In the genomic region with DNA sequence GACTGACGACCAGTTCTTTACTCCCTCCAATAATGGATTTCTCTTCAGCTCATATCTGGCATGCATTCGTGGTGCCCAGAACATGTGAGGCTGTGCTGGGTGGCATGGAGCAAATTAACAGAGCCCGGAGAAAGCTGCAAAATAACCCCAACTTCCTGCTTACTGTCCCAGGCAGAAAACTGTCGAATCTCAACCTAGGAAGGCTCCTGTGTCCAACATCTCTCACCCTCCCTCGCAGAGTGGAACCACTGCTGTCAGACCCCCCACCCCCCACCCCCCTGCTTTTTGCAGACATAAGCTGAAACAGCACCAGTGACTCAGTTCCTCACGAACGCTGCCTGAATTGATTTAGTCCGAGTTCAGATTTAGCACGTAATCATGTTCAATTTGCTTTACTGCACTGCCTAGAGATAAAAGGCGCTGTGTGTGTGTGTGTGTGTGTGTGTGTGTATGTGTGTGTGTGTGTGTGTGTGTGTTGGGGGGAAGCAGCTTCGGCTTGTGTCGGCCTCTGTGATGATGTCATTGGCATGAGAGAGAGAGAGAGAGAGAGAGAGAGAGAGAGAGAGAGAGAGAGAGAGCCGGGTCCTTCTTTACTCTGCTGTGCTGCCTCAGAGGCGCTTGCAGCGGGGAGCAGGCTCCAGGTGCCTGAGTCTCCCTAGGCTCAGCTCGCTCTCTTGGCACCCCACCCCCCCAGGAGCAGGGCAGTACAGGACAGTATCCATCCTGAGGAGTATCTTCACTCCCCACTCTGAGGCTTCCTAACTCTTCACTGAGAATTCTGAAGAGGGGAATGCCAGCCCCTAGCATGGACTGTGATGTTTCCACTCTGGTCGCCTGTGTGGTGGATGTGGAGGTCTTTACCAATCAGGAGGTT, we compare ENCODE assay signal across 8 mouse cellular contexts.
DNase-seq lines count a peak whose midpoint lies in the region; ATAC-seq and TF ChIP-seq lines count a peak whose summit lies in the region.

No protein-coding gene starts in this region.

- peak; percentile 78; the same call in 1 of the 2 replicates for ATAC-seq in embryonic facial prominence, embryonic 14.5 days (ENCODE audit: low read depth)
- ATAC-seq in intestine, embryonic 15.5 days = peak; percentile 84
- peak; percentile 89 for ATAC-seq in midbrain, embryonic 15.5 days (replicated peaks)

- no peaks in the 10 kb centered on the region for H3K27me3 ChIP-seq in embryonic facial prominence, embryonic 14.5 days (replicated peaks; ENCODE audit: control insufficient read depth, insufficient read depth, low read length)
- no peaks in the 10 kb centered on the region for H3K27me3 ChIP-seq in intestine, embryonic 15.5 days (replicated peaks)
- H3K27me3 ChIP-seq in midbrain, embryonic 15.5 days (replicated peaks) = no peaks in the 10 kb centered on the region

- no peaks in the 10 kb centered on the region for H3K36me3 ChIP-seq in embryonic facial prominence, embryonic 14.5 days (ENCODE audit: control insufficient read depth, insufficient read depth, low read length)
- no peaks in the 10 kb centered on the region for H3K36me3 ChIP-seq in intestine, embryonic 15.5 days
- H3K36me3 ChIP-seq in midbrain, embryonic 15.5 days (replicated peaks) = no peaks in the 10 kb centered on the region

- H3K9me3 ChIP-seq in embryonic facial prominence, embryonic 14.5 days (ENCODE audit: control insufficient read depth, low read length) = no peaks in the 10 kb centered on the region
- no peaks in the 10 kb centered on the region for H3K9me3 ChIP-seq in intestine, embryonic 15.5 days
- H3K9me3 ChIP-seq in midbrain, embryonic 15.5 days = no peaks in the 10 kb centered on the region

- DNase-seq in gastrocnemius, adult 2 months = no peak
- no peak for DNase-seq in gastrocnemius, postnatal 25 days
- DNase-seq in NIH3T3 (ENCODE audit: low read depth) = peak; percentile 66
- peak; percentile 38 for DNase-seq in embryonic facial prominence, embryonic 14.5 days (ENCODE audit: low spot score)
- DNase-seq in yolk sac, embryonic 10.5 days (ENCODE audit: low spot score) = no peak
- DNase-seq in ovary, adult 18-20 months (ENCODE audit: low spot score) = no peak

- H3K4me2 ChIP-seq in embryonic facial prominence, embryonic 14.5 days (ENCODE audit: low read depth, low read length) = peak overlapping the region; percentile 51
- peak overlapping the region; percentile 54 for H3K4me2 ChIP-seq in intestine, embryonic 15.5 days (replicated peaks)
- peak overlapping the region; percentile 66 for H3K4me2 ChIP-seq in midbrain, embryonic 15.5 days

- 0 out of 2 replicates have a peak overlapping the region, but pooled peaks have one; percentile 0 for H3K27ac ChIP-seq in gastrocnemius, adult 2 months
- peak overlapping the region; percentile 48; the same call in 1 of the 2 replicates for H3K27ac ChIP-seq in embryonic facial prominence, embryonic 14.5 days (replicated peaks; ENCODE audit: low read depth, low read length)
- H3K27ac ChIP-seq in intestine, embryonic 15.5 days = no peak overlapping the region
- peak overlapping the region; percentile 85 for H3K27ac ChIP-seq in midbrain, embryonic 15.5 days

- intact Hi-C loops in gastrocnemius, adult 2 months (cut with DNase I) = no loop called here

- TF ChIP-seq CTCF in gastrocnemius, adult 2 months (IDR thresholded peaks at IDR 0.05) = no peak

- WGBS in embryonic facial prominence, embryonic 14.5 days = 27% methylated on average over 14 of the region's 17 CpGs
- WGBS in intestine, embryonic 15.5 days = 23% methylated on average over 16 of the region's 17 CpGs
- 11% methylated on average over 15 of the region's 17 CpGs for WGBS in midbrain, embryonic 15.5 days

- H3K9ac ChIP-seq in embryonic facial prominence, embryonic 14.5 days (ENCODE audit: low read depth, low read length) = peak overlapping the region; percentile 54
- H3K9ac ChIP-seq in intestine, embryonic 15.5 days = no peak overlapping the region
- peak overlapping the region; percentile 48 for H3K9ac ChIP-seq in midbrain, embryonic 15.5 days

- H3K4me3 ChIP-seq in gastrocnemius, adult 2 months = peak overlapping the region; percentile 44
- peak overlapping the region; percentile 17 for H3K4me3 ChIP-seq in embryonic facial prominence, embryonic 14.5 days (ENCODE audit: low read depth, low read length)
- peak overlapping the region; percentile 9; the same call in 1 of the 2 replicates for H3K4me3 ChIP-seq in intestine, embryonic 15.5 days (replicated peaks)
- peak overlapping the region; percentile 43 for H3K4me3 ChIP-seq in midbrain, embryonic 15.5 days

- peaks cover 8% of the 10 kb centered on the region; the same call in 1 of the 2 replicates for H3K4me1 ChIP-seq in embryonic facial prominence, embryonic 14.5 days (ENCODE audit: control insufficient read depth, insufficient read depth, low read length)
- H3K4me1 ChIP-seq in intestine, embryonic 15.5 days (replicated peaks) = no peaks in the 10 kb centered on the region
- H3K4me1 ChIP-seq in midbrain, embryonic 15.5 days = peaks cover 26% of the 10 kb centered on the region

Comparison
In these comparisons a context has a peak if more than half of its experiments do, and no peak if none do; other contexts are left out.
1. DNase-seq: peak in NIH3T3 (single experiment) and embryonic facial prominence, embryonic 14.5 days (single experiment); none in gastrocnemius, adult 2 months (single experiment), gastrocnemius, postnatal 25 days (single experiment), yolk sac, embryonic 10.5 days (single experiment) and ovary, adult 18-20 months (single experiment).
2. Peak in every context shown above with its lines, with median percentiles within 50 percentile points of each other: H3K4me3 ChIP-seq, ATAC-seq and H3K4me2 ChIP-seq.